Mouse (Mus musculus): Measurements from ENCODE around the gene Oaz3.
A peak's percentile ranks its signal among the peaks of the same experiment; 100 is the strongest.

Gene Oaz3

GRCm38 (mm10) chr3:94456529-94457000, 12.8 kb upstream of the Oaz3 start:
- peak; percentile 87 for DNase-seq

GRCm38 (mm10) chr3:94449377-94449776, 5.7 kb upstream of the Oaz3 start:
- no peak for DNase-seq

DNA sequence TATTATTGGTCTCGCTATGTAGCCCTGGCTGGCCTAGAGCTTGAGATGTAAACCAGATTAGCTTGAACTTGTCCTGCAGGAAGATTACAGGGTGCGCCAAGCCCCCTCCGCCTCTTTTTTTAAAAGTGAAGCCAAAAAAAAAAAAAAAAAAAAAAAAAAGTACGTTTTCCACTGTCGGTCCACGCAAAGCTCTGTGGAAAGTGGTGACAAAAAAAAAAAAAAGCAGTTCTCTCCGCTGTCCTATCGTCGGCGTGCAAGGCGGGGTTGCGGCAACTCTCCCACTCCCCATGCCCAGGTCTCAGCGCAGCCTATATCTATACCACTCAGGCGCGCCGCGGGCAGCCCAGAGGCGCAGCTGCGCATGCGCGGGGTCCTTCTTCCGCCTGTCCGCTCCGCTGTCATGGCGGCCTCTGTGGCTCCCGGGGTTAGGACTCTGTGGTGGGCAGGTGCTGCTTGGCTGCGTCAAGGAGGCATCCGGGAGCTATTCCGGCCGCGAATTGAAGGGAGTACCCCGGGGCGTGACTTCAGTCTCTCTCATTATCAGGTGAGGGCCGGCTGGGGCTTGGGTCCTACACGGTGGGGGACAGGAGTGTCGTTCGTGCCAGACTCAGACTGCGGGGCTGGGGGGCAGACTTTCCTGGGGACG, 641 bp downstream of the Oaz3 start, which contains the start of gene Mrpl9:
Gene Mrpl9 (plus strand): TSS at position 368 of the 646 bp plus-strand sequence.
- DNase-seq, result peak; percentile 95 to 96

DNA sequence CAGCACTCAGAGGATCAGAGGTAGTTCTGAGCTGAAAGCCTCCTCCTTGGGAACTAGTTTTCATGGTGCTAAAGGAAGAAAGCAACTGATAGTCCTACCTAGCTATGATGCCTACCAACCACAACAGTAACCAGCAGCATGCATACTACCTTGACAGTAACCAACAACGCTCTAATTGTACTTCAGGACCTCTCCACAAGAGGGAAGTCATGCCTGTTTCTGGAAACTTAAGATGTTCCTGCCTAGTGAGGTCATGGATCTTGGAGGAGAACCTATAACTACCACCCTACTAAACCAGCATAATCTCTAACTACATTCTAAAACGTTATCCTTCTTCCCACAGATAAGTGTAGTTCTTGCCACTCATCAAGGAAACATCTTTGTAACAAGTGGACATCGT, 2.5 kb downstream of the Oaz3 start:
- DNase-seq, result peak in 1 of 2 experiments; percentile 18

- DNase-seq, result no peak
Measured at GRCm38 (mm10) chr3:94436420-94436819, 7.3 kb downstream of the Oaz3 start.

DNA sequence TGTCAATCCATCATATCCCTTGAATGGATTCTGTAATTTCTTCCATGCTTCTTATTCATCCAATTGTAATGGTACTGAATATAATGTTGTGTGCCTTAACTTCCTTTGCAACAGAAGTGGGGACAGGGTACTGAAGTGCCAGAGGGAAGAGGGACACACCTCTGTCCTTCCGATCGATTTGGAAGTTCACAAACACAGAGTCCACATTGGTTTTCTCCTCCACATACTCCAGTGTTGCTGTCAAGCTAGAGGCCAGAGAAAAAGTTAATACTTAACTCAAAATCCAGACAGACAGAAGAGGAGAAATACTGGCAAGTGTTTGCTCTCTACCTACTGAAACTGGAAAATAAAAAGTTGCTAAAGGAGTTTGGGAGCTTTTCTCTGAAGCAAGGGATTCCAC, 9.4 kb downstream of the Oaz3 start:
- DNase-seq, result no peak

DNA sequence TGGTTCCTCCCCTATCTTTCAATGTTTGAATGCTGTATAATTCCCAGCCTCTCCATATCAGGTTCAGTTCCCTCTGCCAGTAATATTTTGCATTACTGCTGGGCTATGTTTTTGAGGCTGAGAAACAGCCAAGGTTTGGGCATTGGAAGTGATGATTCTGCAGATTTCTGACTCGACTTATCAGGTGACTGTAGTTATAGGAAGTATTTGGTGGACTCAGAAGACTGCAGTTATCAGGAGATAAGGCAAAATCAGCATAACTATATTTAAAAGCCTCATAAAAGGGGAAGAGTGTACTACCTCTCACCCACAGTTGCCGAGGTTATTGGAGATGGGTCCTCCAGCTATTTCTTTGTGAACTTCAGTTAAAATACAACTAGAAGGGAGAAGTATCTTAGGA, 12.7 kb downstream of the Oaz3 start:
- DNase-seq, result no peak

GRCm38 (mm10) chr3:94413031-94413679, 30.6 kb downstream of the Oaz3 start, which contains the start of gene Tdrkh:
TSS of gene Tdrkh (plus strand) at chr3:94413273.
- peak; percentile 94 to 98 for DNase-seq

DNA sequence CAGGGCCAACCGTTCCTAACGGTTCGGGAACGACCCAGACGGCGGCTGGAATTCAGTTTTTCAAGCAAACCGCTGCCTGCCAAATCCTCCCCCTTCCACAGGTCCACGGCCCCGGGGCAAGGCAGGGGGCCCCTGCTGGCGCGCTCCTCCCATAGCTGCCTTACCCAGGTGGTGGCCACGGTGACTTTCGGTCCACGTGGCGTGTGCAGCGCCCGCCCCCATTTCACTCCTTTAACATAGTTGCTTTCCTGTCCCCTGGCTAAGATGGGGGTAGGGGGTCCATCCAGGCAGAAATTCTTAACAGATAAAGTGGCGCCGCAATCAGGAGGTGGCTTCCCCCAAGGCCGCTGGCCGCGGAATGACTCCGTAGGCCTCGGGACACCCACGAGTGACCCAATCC, 31.2 kb downstream of the Oaz3 start:
- no peak for DNase-seq

GRCm38 (mm10) chr3:94405561-94405960, 38.2 kb downstream of the Oaz3 start:
- no peak for DNase-seq

DNA sequence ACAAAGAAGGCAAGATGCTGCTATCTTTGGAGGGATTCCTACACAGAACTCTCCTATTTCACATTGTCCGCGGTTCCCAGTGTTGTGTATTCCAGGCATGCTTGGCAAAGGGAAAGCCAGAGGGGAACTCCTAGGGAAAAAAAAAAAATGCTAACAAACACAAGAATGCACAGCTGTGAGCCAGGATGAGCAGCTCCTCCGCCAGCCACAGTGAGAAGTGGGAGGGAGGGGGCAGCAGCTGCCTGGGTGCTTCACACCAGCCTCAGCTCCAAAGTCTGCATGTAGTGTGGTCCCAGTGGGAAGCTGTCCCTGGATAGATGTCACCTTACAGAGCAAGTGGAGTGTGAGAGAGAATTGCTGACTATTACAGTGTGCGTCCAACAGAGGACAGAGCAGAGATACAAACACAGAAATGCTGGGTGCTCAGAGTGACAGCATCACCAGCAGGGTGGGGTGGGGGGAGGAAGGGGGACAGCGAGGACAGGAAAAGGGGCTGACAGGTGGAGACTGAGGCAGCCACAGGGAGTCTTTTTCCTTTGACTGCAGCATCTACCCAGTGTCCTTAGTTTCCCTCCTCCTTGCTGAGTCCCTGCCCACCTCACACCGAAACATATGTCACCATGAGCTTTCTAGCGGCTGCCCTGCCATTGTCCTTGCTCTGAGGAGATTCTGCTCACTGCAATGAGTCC, 39.2 kb downstream of the Oaz3 start:
- no peak for DNase-seq

DNA sequence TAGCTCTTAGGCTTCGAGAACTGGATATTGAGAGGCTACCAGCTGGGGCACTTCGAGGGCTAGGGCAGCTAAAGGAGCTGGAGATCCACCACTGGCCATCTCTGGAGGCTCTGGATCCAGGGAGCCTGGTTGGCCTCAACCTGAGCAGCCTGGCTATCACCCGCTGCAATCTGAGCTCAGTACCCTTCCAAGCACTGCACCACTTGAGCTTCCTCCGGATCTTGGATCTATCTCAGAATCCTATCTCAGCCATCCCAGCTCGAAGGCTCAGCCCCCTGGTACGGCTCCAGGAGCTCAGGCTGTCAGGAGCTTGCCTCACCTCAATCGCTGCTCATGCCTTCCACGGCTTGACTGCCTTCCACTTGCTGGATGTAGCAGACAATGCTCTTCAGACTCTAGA, 41.3 kb downstream of the Oaz3 start:
- no peak for DNase-seq

- no peak for DNase-seq
Measured at GRCm38 (mm10) chr3:94399663-94400310, 43.9 kb downstream of the Oaz3 start.

GRCm38 (mm10) chr3:94398943-94399481, 44.7 kb downstream of the Oaz3 start:
- DNase-seq, result peak in 1 of 2 experiments; percentile 57

DNA sequence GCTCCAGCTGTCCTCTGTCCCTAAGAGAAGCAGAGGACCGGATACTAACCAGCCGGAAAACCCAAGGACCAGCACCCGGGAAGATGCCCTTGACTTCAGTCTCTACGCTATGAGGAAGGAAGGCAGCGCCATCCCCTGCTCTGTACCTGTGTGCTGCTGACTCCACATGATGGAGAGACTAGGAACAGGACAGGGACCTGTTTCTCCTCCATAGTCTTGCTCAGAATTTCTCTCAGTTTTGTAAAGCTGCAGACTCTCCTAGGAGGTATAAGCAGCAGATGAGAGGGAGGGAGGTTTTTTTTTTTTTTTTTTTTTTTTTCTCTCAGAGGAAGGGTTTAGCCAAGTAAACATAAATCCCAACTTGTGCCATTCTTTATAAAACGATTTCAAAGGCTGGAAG, 45.5 kb downstream of the Oaz3 start, which contains the start of gene Lingo4:
Gene Lingo4 (plus strand): TSS at position 301 of the 400 bp plus-strand sequence.
- no peak for DNase-seq

- DNase-seq, result no peak
Measured at GRCm38 (mm10) chr3:94396851-94397250, 46.9 kb downstream of the Oaz3 start.

GRCm38 (mm10) chr3:94396336-94396735, 47.4 kb downstream of the Oaz3 start:
- DNase-seq, result no peak

DNA sequence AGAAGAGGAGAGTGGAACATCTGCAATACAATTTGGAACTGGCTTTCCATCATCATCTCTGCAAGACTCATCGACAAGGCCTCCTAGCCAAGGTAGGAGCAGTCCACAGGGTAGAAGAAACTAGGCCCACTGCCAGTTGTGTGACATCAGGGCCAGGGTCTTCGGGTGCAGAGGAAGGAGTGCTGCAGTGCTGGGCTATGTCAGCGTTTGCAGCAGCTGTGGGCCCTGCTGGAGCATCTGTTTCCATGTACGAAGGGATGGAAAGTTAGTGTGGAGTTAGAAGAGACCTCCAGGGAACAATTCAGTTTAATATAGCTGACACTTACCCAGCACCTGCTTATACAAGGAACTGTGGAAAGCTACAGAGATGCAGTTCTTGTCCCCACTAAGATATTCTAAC, 50.7 kb downstream of the Oaz3 start:
- DNase-seq, result no peak

- DNase-seq, result no peak
Measured at GRCm38 (mm10) chr3:94392128-94392527, 51.6 kb downstream of the Oaz3 start.

GRCm38 (mm10) chr3:94391001-94391400, 52.7 kb downstream of the Oaz3 start:
- DNase-seq, result no peak

GRCm38 (mm10) chr3:94389420-94389819, 54.3 kb downstream of the Oaz3 start:
- DNase-seq, result no peak

GRCm38 (mm10) chr3:94388047-94388446, 55.7 kb downstream of the Oaz3 start:
- DNase-seq, result no peak

DNA sequence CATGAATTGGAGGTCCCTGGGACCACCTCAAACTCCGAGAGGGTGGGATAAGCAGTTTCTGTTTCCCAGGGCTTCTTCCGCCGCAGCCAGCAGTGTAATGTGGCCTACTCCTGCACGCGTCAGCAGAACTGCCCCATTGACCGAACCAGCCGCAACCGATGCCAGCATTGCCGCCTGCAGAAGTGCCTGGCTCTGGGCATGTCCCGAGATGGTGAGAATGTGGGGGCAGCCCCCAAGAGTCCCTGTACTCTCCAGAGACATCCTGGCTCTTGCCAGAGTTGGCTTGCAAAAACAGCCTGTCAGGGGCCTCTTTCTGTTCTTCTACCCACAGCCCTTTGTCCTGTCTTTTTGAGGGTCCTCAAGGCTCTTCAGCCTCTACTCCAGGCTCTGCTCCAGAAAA, 56.3 kb downstream of the Oaz3 start:
- no peak for DNase-seq
